Mouse (Mus musculus) limb, embryonic 14.5 days (tissue): ENCODE data around the gene Anapc4. TPM values are rescaled to one million over a fixed set of nuclear protein-coding genes. Genes with fewer than 3 reads are reported as not detected.

Experiments used
- ATAC-seq: fragments of 200-750 bp; cut with Nextera tagmentation; 2 replicates; pipeline ENCODE4 v1.8.0; 2017; ENCODE audit warnings: low read depth, moderate number of reproducible peaks, moderate TSS enrichment; ENCODE audit not compliant: low FRiP score
- DNase-seq: peaks from one replicate; pipeline ENCODE4 v3.0.0-alpha.2; 2015; ENCODE audit warnings: low spot score
- H3K27ac ChIP-seq: fragments of 300-500 bp; sonication (generic); replicated peaks from 2 replicates; pipeline ENCODE4 v1.5.1; 2014; ENCODE audit warnings: low read depth, mild to moderate bottlenecking, low read length, moderate library complexity, mixed read lengths
- H3K27me3 ChIP-seq: fragments of 300-500 bp; sonication (generic); 2 replicates; pipeline ENCODE4 v1.6.1; 2014; ENCODE audit warnings: low read length, mixed read lengths; ENCODE audit not compliant: control insufficient read depth, insufficient read depth
- H3K36me3 ChIP-seq: fragments of 300-500 bp; sonication (generic); 2 replicates; pipeline ENCODE4 v1.6.1; 2014; ENCODE audit warnings: mild to moderate bottlenecking, low read length, moderate library complexity, mixed read lengths; ENCODE audit not compliant: control insufficient read depth, insufficient read depth
- H3K4me1 ChIP-seq: fragments of 300-500 bp; sonication (generic); 2 replicates; pipeline ENCODE4 v1.6.1; 2014; ENCODE audit warnings: antibody characterized with exemption, low read length, mixed read lengths; ENCODE audit not compliant: control insufficient read depth, insufficient read depth
- H3K4me2 ChIP-seq: fragments of 300-500 bp; sonication (generic); replicated peaks from 2 replicates; pipeline ENCODE4 v1.6.1; 2014; ENCODE audit warnings: low read depth, mild to moderate bottlenecking, low read length, moderate library complexity; ENCODE audit not compliant: severe bottlenecking
- H3K4me3 ChIP-seq: fragments of 300-500 bp; sonication (generic); replicated peaks from 2 replicates; pipeline ENCODE4 v1.5.1; 2014; ENCODE audit warnings: low read length
- H3K9ac ChIP-seq: fragments of 300-500 bp; sonication (generic); 2 replicates; pipeline ENCODE4 v1.6.1; 2014; ENCODE audit warnings: mild to moderate bottlenecking, low read depth, low read length, moderate library complexity; ENCODE audit not compliant: severe bottlenecking
- H3K9me3 ChIP-seq: fragments of 300-500 bp; sonication (generic); 2 replicates; pipeline ENCODE4 v1.6.1; 2016; ENCODE audit warnings: low read length; ENCODE audit not compliant: control insufficient read depth
- POLR2A ChIP-seq: fragments of 200-500 bp; IDR thresholded peaks from 2 replicates; pipeline ENCODE4 v1.8.0; 2012; ENCODE audit warnings: inconsistent platforms, mild to moderate bottlenecking, moderate library complexity, borderline replicate concordance; ENCODE audit not compliant: insufficient read depth, insufficient read length; ENCODE audit errors: extremely low read depth
- WGBS: fragments of 180-500 bp; shearing (Covaris S2); extraction: QIAGEN DNeasy Blood & Tissue Kit; methylation state at CpG from one replicate; pipeline ENCODE4 v1.1.7; 2014; 5-methylcytosine and 5-hydroxymethylcytosine counted together
- polyA plus RNA-seq, 2 experiments: library from polyadenylated mRNA; depleted of rRNA in 1 of 2; stranded (reverse) in 1 of 2; unstranded in 1 of 2; fragments of >200 nt; fragmentation: Nextera tagmentation in 1 of 2; extraction: Ambion mirVana in 1 of 2; gene quantifications; 2 replicates each; pipeline versions ENCODE4 v1.2.1 to v1.2.3; 2012 to 2014

The Anapc4 gene
- polyA plus RNA-seq, 2 experiments: 118 to 149 TPM

DNA sequence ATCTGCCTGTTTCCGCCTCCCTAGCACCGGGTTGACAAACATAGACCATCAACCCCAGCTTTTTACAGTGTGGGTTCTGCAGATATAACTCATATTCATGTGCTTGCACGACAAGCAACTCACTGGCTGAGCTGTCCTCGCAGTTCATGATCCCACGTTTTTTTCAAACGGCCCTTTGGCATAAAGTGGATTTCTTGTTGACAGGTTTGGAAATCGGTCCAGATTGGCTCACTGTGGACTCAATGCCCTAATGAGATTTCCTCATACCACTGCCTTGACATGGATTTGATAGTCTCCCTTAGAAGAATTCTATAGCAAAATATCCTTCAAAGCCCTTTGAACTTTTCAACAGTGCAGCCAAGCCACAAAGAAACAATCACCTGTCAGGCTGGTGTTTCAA is 79.9 kb downstream of the Anapc4 start:
- no peak for ATAC-seq
- 86% methylated on average over 7 of the region's 7 CpGs for WGBS

DNA sequence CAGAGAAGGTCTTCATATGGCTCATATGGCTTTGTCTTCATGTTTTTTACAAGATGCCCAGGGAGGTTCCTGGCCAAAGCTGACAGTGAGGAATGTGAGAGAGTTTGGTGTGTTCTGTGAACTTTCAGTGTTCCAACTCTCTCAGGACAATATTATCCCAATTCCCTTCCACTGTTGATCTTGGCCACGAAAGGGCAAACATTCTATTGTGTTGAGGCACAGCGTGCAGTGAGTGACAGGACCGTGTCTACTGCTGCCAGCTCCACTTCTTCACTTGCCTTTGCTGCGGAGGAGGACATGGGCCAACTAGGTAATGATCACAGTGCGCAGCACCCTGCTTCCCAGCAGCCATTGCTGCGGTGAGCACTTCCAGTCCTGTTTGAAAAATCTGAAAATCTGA is 82.4 kb downstream of the Anapc4 start:
- no peak overlapping the region for H3K27ac ChIP-seq
- H3K4me3 ChIP-seq: no peak overlapping the region
- no peak overlapping the region for H3K4me2 ChIP-seq
- H3K9me3 ChIP-seq: no peaks in the 10 kb centered on the region
- DNase-seq (no peak), ATAC-seq (no peak)
- no peaks in the 10 kb centered on the region for H3K27me3 ChIP-seq
- no peak for TF ChIP-seq POLR2A
- no peaks in the 10 kb centered on the region for H3K4me1 ChIP-seq
- H3K36me3 ChIP-seq: no peaks in the 10 kb centered on the region
- 74% methylated on average over 6 of the region's 6 CpGs for WGBS
- no peak overlapping the region for H3K9ac ChIP-seq

More for the DNA sequence above, 79.9 kb downstream of the Anapc4 start:
- H3K9me3 ChIP-seq: no peaks in the 10 kb centered on the region
- no peaks in the 10 kb centered on the region for H3K27me3 ChIP-seq
- H3K9ac ChIP-seq: no peak overlapping the region
- H3K4me2 ChIP-seq: no peak overlapping the region
- TF ChIP-seq POLR2A: no peak
- no peak overlapping the region for H3K27ac ChIP-seq
- H3K4me1 ChIP-seq: no peaks in the 10 kb centered on the region
- no peaks in the 10 kb centered on the region for H3K36me3 ChIP-seq
- no peak overlapping the region for H3K4me3 ChIP-seq
- no peak for DNase-seq

Other genes starting within 250 kb of the Anapc4 start
- gene Sepsecs, start 164.3 kb upstream of the Anapc4 start, polyA plus RNA-seq (2012; rRNA removed): 9.5 and 9.7 TPM in 2 replicates
- 8.0 and 8.3 TPM in 2 replicates for gene Sepsecs, start 164.3 kb upstream of the Anapc4 start, polyA plus RNA-seq (2014; fragmentation: Nextera tagmentation; extraction: Ambion mirVana)
- 23.3 and 27.7 TPM in 2 replicates for gene Pi4k2b, start 92.4 kb upstream of the Anapc4 start, polyA plus RNA-seq (2012; rRNA removed)
- 21.9 TPM in 2 replicates for gene Pi4k2b, start 92.4 kb upstream of the Anapc4 start, polyA plus RNA-seq (2014; fragmentation: Nextera tagmentation; extraction: Ambion mirVana)
- 20.8 and 22.5 TPM in 2 replicates for gene Zcchc4, start 58.6 kb upstream of the Anapc4 start, polyA plus RNA-seq (2012; rRNA removed)
- 12.0 and 14.2 TPM in 2 replicates for gene Zcchc4, start 58.6 kb upstream of the Anapc4 start, polyA plus RNA-seq (2014; fragmentation: Nextera tagmentation; extraction: Ambion mirVana)
- gene Slc34a2, start 204.1 kb downstream of the Anapc4 start, polyA plus RNA-seq (2012; rRNA removed): 0.03 and 0.14 TPM in 2 replicates
- gene Slc34a2, start 204.1 kb downstream of the Anapc4 start, polyA plus RNA-seq (2014; fragmentation: Nextera tagmentation; extraction: Ambion mirVana): 0.11 and 0.18 TPM in 2 replicates